Mouse (Mus musculus) gastrocnemius, postnatal 14 days (tissue): ENCODE data around the gene Sergef. TPM values are rescaled to one million over a fixed set of nuclear protein-coding genes. Genes with fewer than 3 reads are reported as not detected.
A peak's percentile ranks its signal among the peaks of the same experiment; 100 is the strongest.

Source experiments
- DNase-seq: peaks from one replicate; pipeline ENCODE4 v3.0.0; 2021; ENCODE audit warnings: mixed read lengths
- intact Hi-C: fragments of 180-260 bp; cut with DNase I; formaldehyde crosslinking; loops from one replicate; pipeline ENCODE4 v1.15.1; 2025; ENCODE audit warnings: low total_unique reads
- total RNA-seq, 2 experiments: library from RNA; stranded (reverse); gene quantifications; 2 replicates each; pipeline ENCODE4 v1.2.3; 2021

Sergef gene
- total RNA-seq, 2 experiments from 2014 or later, result 3.6 to 4.7 TPM

GRCm38 (mm10) chr7:46475464-46475863 lies 164.1 kb downstream of the Sergef start:
- intact Hi-C loops, result no loop called here
- peak; percentile 16 for DNase-seq

GRCm38 (mm10) chr7:46473141-46473540 lies 166.5 kb downstream of the Sergef start:
- intact Hi-C loops, result no loop called here
- no peak for DNase-seq

- no peak for DNase-seq
- intact Hi-C loops, result no loop called here
Observed at GRCm38 (mm10) chr7:46471054-46471737, 168.4 kb downstream of the Sergef start.

- intact Hi-C loops, result no loop called here
- no peak for DNase-seq
Observed at GRCm38 (mm10) chr7:46469542-46469941, 170.1 kb downstream of the Sergef start.

- intact Hi-C loops, result no loop called here
Observed at GRCm38 (mm10) chr7:46466422-46466981, 173.1 kb downstream of the Sergef start.

GRCm38 (mm10) chr7:46463136-46463535 lies 176.5 kb downstream of the Sergef start:
- intact Hi-C loops, result no loop called here
- DNase-seq, result no peak

More at GRCm38 (mm10) chr7:46466422-46466981, 173.1 kb downstream of the Sergef start:
- DNase-seq, result no peak

- DNase-seq, result no peak
- intact Hi-C loops, result no loop called here
Observed at GRCm38 (mm10) chr7:46462287-46462686, 177.3 kb downstream of the Sergef start.

GRCm38 (mm10) chr7:46459605-46460245 lies 179.9 kb downstream of the Sergef start:
- DNase-seq, result no peak
- intact Hi-C loops, result no loop called here

GRCm38 (mm10) chr7:46459200-46459599 lies 180.4 kb downstream of the Sergef start:
- intact Hi-C loops, result no loop called here
- DNase-seq, result no peak

- no peak for DNase-seq
- intact Hi-C loops, result no loop called here
Observed at GRCm38 (mm10) chr7:46457889-46458288, 181.7 kb downstream of the Sergef start.

- DNase-seq, result no peak
- intact Hi-C loops, result no loop called here
Observed at GRCm38 (mm10) chr7:46453930-46454679, 185.5 kb downstream of the Sergef start.

GRCm38 (mm10) chr7:46448922-46449645 lies 190.5 kb downstream of the Sergef start:
- intact Hi-C loops, result no loop called here
- DNase-seq, result peak; percentile 22

- DNase-seq, result no peak
- intact Hi-C loops, result no loop called here
Observed at GRCm38 (mm10) chr7:46447473-46448165, 192.0 kb downstream of the Sergef start.

GRCm38 (mm10) chr7:46445896-46446295 lies 193.7 kb downstream of the Sergef start:
- intact Hi-C loops, result no loop called here
- DNase-seq, result no peak

- DNase-seq, result no peak
- intact Hi-C loops, result no loop called here
Observed at GRCm38 (mm10) chr7:46443163-46443562, 196.4 kb downstream of the Sergef start.

GRCm38 (mm10) chr7:46438537-46439141 lies 201.0 kb downstream of the Sergef start:
- intact Hi-C loops, result no loop called here
- DNase-seq, result no peak

GRCm38 (mm10) chr7:46435833-46436232 lies 203.8 kb downstream of the Sergef start:
- intact Hi-C loops, result no loop called here
- DNase-seq, result no peak

GRCm38 (mm10) chr7:46433874-46434273 lies 205.7 kb downstream of the Sergef start:
- intact Hi-C loops, result no loop called here

GRCm38 (mm10) chr7:46425012-46425411 lies 214.6 kb downstream of the Sergef start:
- no peak for DNase-seq
- intact Hi-C loops, result loop anchor here (10.0 kb wide), 1 partner anchor 110 kb away; no protein-coding TSS in a partner anchor

More at GRCm38 (mm10) chr7:46433874-46434273, 205.7 kb downstream of the Sergef start:
- DNase-seq, result no peak
